Mouse (Mus musculus): ENCODE results near the gene Snrpb2. TPM values are rescaled to one million over a fixed set of nuclear protein-coding genes. Genes with fewer than 3 reads are reported as not detected.

Gene Snrpb2
- polyA plus RNA-seq, 1 experiment from 2014 or later: 46.9 TPM

GRCm38 (mm10) chr2:143084852-143085397 lies 22.1 kb downstream of the Snrpb2 start:
- no peak overlapping the region for H3K9ac ChIP-seq (ENCODE audit: low read depth, low read length)
- ATAC-seq: no peak
- no peaks in the 10 kb centered on the region for H3K4me1 ChIP-seq (ENCODE audit: control insufficient read depth, insufficient read depth, low read length)
- 74% methylated on average over 2 of the region's 2 CpGs for WGBS
- H3K36me3 ChIP-seq (ENCODE audit: control insufficient read depth, insufficient read depth, low read length): no peaks in the 10 kb centered on the region
- H3K4me2 ChIP-seq (ENCODE audit: low read depth, low read length): no peak overlapping the region
- H3K9me3 ChIP-seq (ENCODE audit: control insufficient read depth, low read length): no peaks in the 10 kb centered on the region
- H3K27me3 ChIP-seq (replicated peaks; ENCODE audit: control insufficient read depth, insufficient read depth, low read length): no peaks in the 10 kb centered on the region
- H3K4me3 ChIP-seq (ENCODE audit: low read length): no peak overlapping the region
- H3K27ac ChIP-seq (ENCODE audit: low read length): no peak overlapping the region

GRCm38 (mm10) chr2:143089866-143090265 lies 27.0 kb downstream of the Snrpb2 start:
- WGBS: 77% methylated on average over 8 of the region's 8 CpGs
- Histone ChIP-seq H3K9ac (ENCODE audit: low read depth, low read length) (no peak overlapping the region), H3K27me3 (replicated peaks; ENCODE audit: control insufficient read depth, insufficient read depth, low read length) (no peaks in the 10 kb centered on the region), H3K36me3 (ENCODE audit: control insufficient read depth, insufficient read depth, low read length) (no peaks in the 10 kb centered on the region), H3K27ac (ENCODE audit: low read length) (no peak overlapping the region), H3K9me3 (ENCODE audit: control insufficient read depth, low read length) (no peaks in the 10 kb centered on the region), H3K4me2 (ENCODE audit: low read depth, low read length) (no peak overlapping the region), H3K4me3 (ENCODE audit: low read length) (no peak overlapping the region), H3K4me1 (ENCODE audit: control insufficient read depth, insufficient read depth, low read length) (no peaks in the 10 kb centered on the region)
- no peak for ATAC-seq

- WGBS: 16% methylated on average over 6 of the region's 6 CpGs
Observed at GRCm38 (mm10) chr2:143093726-143094125, 30.9 kb downstream of the Snrpb2 start.

GRCm38 (mm10) chr2:143094761-143095160 lies 31.9 kb downstream of the Snrpb2 start:
- Histone ChIP-seq H3K4me3 (ENCODE audit: low read length) (no peak overlapping the region), H3K4me2 (ENCODE audit: low read depth, low read length) (no peak overlapping the region), H3K9ac (ENCODE audit: low read depth, low read length) (no peak overlapping the region), H3K4me1 (ENCODE audit: control insufficient read depth, insufficient read depth, low read length) (no peaks in the 10 kb centered on the region), H3K27me3 (replicated peaks; ENCODE audit: control insufficient read depth, insufficient read depth, low read length) (no peaks in the 10 kb centered on the region), H3K36me3 (ENCODE audit: control insufficient read depth, insufficient read depth, low read length) (no peaks in the 10 kb centered on the region), H3K9me3 (ENCODE audit: control insufficient read depth, low read length) (no peaks in the 10 kb centered on the region), H3K27ac (ENCODE audit: low read length) (no peak overlapping the region)
- ATAC-seq: no peak
- 68% methylated on average over 6 of the region's 6 CpGs for WGBS

More at GRCm38 (mm10) chr2:143093726-143094125, 30.9 kb downstream of the Snrpb2 start:
- Histone ChIP-seq H3K36me3 (ENCODE audit: control insufficient read depth, insufficient read depth, low read length) (no peaks in the 10 kb centered on the region), H3K4me2 (ENCODE audit: low read depth, low read length) (no peak overlapping the region), H3K9me3 (ENCODE audit: control insufficient read depth, low read length) (no peaks in the 10 kb centered on the region), H3K9ac (ENCODE audit: low read depth, low read length) (no peak overlapping the region), H3K4me1 (ENCODE audit: control insufficient read depth, insufficient read depth, low read length) (no peaks in the 10 kb centered on the region), H3K4me3 (ENCODE audit: low read length) (no peak overlapping the region), H3K27ac (ENCODE audit: low read length) (no peak overlapping the region), H3K27me3 (replicated peaks; ENCODE audit: control insufficient read depth, insufficient read depth, low read length) (no peaks in the 10 kb centered on the region)
- ATAC-seq: no peak

GRCm38 (mm10) chr2:143097170-143097569 lies 34.3 kb downstream of the Snrpb2 start:
- ATAC-seq: no peak
- H3K4me2 ChIP-seq (ENCODE audit: low read depth, low read length): no peak overlapping the region
- H3K27me3 ChIP-seq (replicated peaks; ENCODE audit: control insufficient read depth, insufficient read depth, low read length): no peaks in the 10 kb centered on the region
- no peak overlapping the region for H3K4me3 ChIP-seq (ENCODE audit: low read length)
- no peaks in the 10 kb centered on the region for H3K4me1 ChIP-seq (ENCODE audit: control insufficient read depth, insufficient read depth, low read length)
- no peaks in the 10 kb centered on the region for H3K9me3 ChIP-seq (ENCODE audit: control insufficient read depth, low read length)
- 50% methylated on average over 1 of the region's 1 CpGs for WGBS
- no peak overlapping the region for H3K9ac ChIP-seq (ENCODE audit: low read depth, low read length)
- H3K27ac ChIP-seq (ENCODE audit: low read length): no peak overlapping the region
- no peaks in the 10 kb centered on the region for H3K36me3 ChIP-seq (ENCODE audit: control insufficient read depth, insufficient read depth, low read length)

- 73% methylated on average over 1 of the region's 1 CpGs for WGBS
- no peak overlapping the region for H3K27ac ChIP-seq (ENCODE audit: low read length)
Observed at GRCm38 (mm10) chr2:143113859-143114258, 51.0 kb downstream of the Snrpb2 start.

GRCm38 (mm10) chr2:143114716-143115115 lies 51.9 kb downstream of the Snrpb2 start:
- ATAC-seq: no peak
- Histone ChIP-seq H3K9me3 (ENCODE audit: control insufficient read depth, low read length) (no peaks in the 10 kb centered on the region), H3K9ac (ENCODE audit: low read depth, low read length) (no peak overlapping the region), H3K4me3 (ENCODE audit: low read length) (no peak overlapping the region), H3K27me3 (replicated peaks; ENCODE audit: control insufficient read depth, insufficient read depth, low read length) (no peaks in the 10 kb centered on the region), H3K4me1 (ENCODE audit: control insufficient read depth, insufficient read depth, low read length) (no peaks in the 10 kb centered on the region), H3K4me2 (ENCODE audit: low read depth, low read length) (no peak overlapping the region), H3K27ac (ENCODE audit: low read length) (no peak overlapping the region), H3K36me3 (ENCODE audit: control insufficient read depth, insufficient read depth, low read length) (no peaks in the 10 kb centered on the region)
- WGBS: 73% methylated on average over 4 of the region's 4 CpGs

More at GRCm38 (mm10) chr2:143113859-143114258, 51.0 kb downstream of the Snrpb2 start:
- Histone ChIP-seq H3K9me3 (ENCODE audit: control insufficient read depth, low read length) (no peaks in the 10 kb centered on the region), H3K4me1 (ENCODE audit: control insufficient read depth, insufficient read depth, low read length) (no peaks in the 10 kb centered on the region), H3K27me3 (replicated peaks; ENCODE audit: control insufficient read depth, insufficient read depth, low read length) (no peaks in the 10 kb centered on the region), H3K4me3 (ENCODE audit: low read length) (no peak overlapping the region), H3K4me2 (ENCODE audit: low read depth, low read length) (no peak overlapping the region), H3K9ac (ENCODE audit: low read depth, low read length) (no peak overlapping the region), H3K36me3 (ENCODE audit: control insufficient read depth, insufficient read depth, low read length) (no peaks in the 10 kb centered on the region)
- no peak for ATAC-seq

GRCm38 (mm10) chr2:143117453-143117852 lies 54.6 kb downstream of the Snrpb2 start:
- no peak overlapping the region for H3K27ac ChIP-seq (ENCODE audit: low read length)
- H3K4me2 ChIP-seq (ENCODE audit: low read depth, low read length): no peak overlapping the region
- no peaks in the 10 kb centered on the region for H3K9me3 ChIP-seq (ENCODE audit: control insufficient read depth, low read length)
- H3K9ac ChIP-seq (ENCODE audit: low read depth, low read length): no peak overlapping the region
- WGBS: 65% methylated on average over 3 of the region's 3 CpGs
- H3K4me1 ChIP-seq (ENCODE audit: control insufficient read depth, insufficient read depth, low read length): no peaks in the 10 kb centered on the region
- H3K4me3 ChIP-seq (ENCODE audit: low read length): no peak overlapping the region
- ATAC-seq: no peak
- H3K27me3 ChIP-seq (replicated peaks; ENCODE audit: control insufficient read depth, insufficient read depth, low read length): no peaks in the 10 kb centered on the region
- no peaks in the 10 kb centered on the region for H3K36me3 ChIP-seq (ENCODE audit: control insufficient read depth, insufficient read depth, low read length)

- Histone ChIP-seq H3K4me1 (ENCODE audit: control insufficient read depth, insufficient read depth, low read length) (no peaks in the 10 kb centered on the region), H3K36me3 (ENCODE audit: control insufficient read depth, insufficient read depth, low read length) (no peaks in the 10 kb centered on the region), H3K27me3 (replicated peaks; ENCODE audit: control insufficient read depth, insufficient read depth, low read length) (no peaks in the 10 kb centered on the region), H3K4me3 (ENCODE audit: low read length) (no peak overlapping the region), H3K9ac (ENCODE audit: low read depth, low read length) (no peak overlapping the region), H3K27ac (ENCODE audit: low read length) (no peak overlapping the region), H3K9me3 (ENCODE audit: control insufficient read depth, low read length) (no peaks in the 10 kb centered on the region), H3K4me2 (ENCODE audit: low read depth, low read length) (no peak overlapping the region)
- ATAC-seq: no peak
- WGBS: 80% methylated on average over 7 of the region's 7 CpGs
Observed at GRCm38 (mm10) chr2:143118221-143118620, 55.4 kb downstream of the Snrpb2 start.

All from intestine, embryonic 16.5 days (tissue).